Mouse (Mus musculus) adrenal gland, postnatal 36 days (tissue): ENCODE data around the gene Olfr560. TPM values are rescaled to one million over a fixed set of nuclear protein-coding genes. Genes with fewer than 3 reads are reported as not detected.

Experiments used
- DNase-seq, 2 experiments: peaks; one replicate each; pipeline ENCODE4 v3.0.0; 2021; ENCODE audit warnings: mixed read lengths in 1 of 2
- long read RNA-seq, 2 experiments: library from polyadenylated mRNA; stranded (forward); transcript quantifications; one replicate each; pipeline ENCODE4 v2.0.0; 2021; ENCODE audit warnings: borderline sequencing depth in 2 of 2
- total RNA-seq, 2 experiments: library from RNA; stranded (reverse); gene quantifications; 2 replicates each; pipeline ENCODE4 v1.2.3; 2021

The Olfr560 gene
- total RNA-seq: not detected
- long read RNA-seq, experiment 1: 0 reads
- long read RNA-seq, experiment 2: 0 reads

DNA sequence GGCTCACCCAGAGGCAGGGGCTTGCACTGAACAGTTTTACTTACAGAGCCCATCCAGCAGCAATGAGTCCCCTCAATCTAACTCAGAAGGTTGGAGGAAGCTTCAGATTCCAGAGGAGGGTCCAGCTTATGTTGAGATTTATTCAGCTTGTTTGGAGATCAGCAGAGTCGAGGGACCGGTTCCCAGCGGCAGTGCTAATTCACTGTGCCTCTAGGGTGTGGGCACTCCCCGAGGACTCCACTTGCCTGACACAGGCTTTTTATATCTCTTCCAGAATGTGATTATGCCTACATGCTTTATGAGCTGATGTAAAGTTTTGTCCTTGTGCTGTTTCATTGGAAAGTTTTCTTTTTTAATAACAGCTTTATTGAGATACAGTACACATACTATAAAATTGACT lies at the start of gene Olfr560, which contains the start of gene Olfr78:
Gene Olfr560 (minus strand): TSS at position 101 of the 400 bp plus-strand sequence.
Gene Olfr78 (minus strand): TSS at position 206 of the 400 bp plus-strand sequence.
- no peak for DNase-seq

DNA sequence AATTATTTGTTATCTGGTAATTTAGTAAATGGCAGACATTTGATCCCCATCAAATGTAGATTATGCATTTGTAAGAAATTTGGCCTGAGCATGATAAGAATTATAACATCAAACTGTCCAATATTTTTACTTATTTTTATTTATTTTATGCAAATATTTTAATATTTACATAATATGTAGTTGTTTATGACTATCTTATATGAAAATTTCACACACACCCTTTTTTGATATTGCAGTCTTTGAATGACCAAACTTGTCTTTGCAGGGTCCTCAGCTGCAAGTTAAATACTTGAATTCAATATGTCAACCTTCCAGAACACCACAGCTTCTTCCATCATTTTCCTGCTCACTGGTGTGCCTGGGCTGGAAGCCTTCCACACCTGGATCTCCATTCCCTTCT lies 44.0 kb upstream of the Olfr560 start, which contains the start of gene Olfr564:
Gene Olfr564 (plus strand): TSS at position 301 of the 400 bp plus-strand sequence.
- no peak for DNase-seq

DNA sequence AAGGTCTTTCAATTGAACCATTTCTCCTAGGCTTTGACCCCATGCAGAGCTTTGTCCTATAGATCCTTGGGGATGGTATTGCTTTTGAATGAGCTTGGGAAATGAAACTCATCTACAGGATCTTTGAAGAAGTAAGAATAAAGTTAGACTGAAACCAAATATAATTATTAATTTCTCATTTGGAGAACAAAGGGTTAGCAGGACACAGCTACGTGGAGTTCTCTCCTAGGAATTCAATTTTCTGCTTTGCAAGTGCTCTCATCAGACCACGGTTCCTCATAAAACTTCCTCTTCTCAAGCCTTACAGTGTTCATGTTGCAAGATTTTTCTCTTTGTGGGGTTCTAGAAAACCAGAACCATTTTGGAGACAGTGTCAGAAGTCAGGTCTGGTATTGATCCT lies 11.8 kb upstream of the Olfr560 start, which contains the start of gene Olfr561:
Gene Olfr561 (plus strand): TSS at position 301 of the 400 bp plus-strand sequence.
- DNase-seq: no peak

DNA sequence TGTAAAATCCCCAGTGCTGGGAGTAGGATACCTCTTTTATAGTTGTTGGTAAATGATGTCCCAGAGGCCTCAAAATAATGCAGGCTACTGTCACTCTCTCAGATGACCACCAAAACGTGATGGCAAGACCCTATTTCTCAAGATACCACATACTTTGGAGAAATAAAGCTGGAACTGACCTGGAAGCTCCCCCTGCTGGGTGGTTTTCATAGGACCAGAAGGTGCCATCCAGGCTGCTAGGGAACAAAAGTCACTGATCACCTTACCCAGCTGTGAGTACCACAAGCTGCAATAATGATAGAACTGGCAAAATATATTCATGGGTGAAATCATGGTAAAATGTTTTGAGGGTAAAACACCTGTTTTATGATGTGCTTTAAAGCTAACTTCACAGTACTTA lies 7.1 kb downstream of the Olfr560 start:
- peak in 1 of 2 experiments; percentile 34 for DNase-seq

DNA sequence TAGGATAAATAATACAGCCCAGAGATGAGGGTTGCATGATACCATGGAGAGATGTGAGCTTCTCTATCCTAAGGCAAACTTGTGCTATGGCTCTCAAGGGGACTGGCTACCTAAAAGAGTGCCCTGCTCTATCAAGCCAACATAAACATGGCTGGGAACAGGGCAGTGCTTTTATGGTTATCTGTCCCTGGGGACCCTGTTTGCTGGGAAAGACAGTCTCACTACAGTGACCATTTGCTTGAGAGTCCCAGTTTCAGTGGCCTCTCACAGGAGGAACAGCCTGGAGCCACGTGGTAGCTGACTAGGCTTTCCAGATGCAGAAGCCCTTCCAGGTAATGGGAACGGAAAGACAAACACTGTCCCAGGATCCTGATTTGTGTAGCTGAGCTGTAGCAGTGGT lies 21.5 kb downstream of the Olfr560 start:
- no peak for DNase-seq

DNA sequence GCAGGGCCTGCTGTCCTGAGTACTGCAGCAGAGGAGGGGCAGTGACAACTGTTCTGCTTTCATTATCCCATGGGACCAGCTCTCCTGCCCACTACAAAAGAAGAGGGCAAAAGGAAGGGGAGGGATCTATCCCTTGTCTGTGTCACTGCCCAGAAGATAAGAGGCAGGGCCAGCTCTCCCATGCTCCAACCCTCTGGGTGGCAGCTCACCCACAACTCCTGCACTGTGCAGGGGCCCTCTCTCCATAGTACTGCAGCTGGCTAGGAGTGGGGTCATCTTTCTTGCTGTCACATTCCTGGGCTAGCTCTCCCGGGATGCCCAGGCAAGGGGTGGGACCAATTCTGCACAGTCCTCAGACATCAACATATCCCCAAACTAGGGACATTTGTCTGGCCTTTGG lies 25.4 kb downstream of the Olfr560 start:
- no peak for DNase-seq

DNA sequence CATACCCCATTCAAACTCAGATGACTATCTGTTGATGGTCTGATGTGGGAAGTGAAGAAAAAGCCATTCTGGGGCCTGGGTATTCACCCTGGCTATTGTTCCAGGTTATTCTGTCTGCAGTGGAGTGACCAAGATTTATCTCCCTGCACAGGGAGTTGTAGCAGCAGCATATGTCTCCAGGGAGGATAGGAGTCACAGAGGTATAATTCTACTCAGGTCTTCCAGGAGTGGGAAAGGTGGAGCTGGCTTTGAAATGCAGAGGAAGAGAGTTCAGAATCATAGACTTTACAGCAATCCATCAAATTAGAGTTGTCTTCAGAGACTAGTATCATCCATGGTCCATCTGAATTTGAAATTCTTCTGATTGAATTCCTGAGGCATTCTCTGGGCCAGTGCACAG lies 31.8 kb downstream of the Olfr560 start, which contains the start of gene Olfr559:
Gene Olfr559 (minus strand): TSS at position 101 of the 400 bp plus-strand sequence.
- no peak for DNase-seq

DNA sequence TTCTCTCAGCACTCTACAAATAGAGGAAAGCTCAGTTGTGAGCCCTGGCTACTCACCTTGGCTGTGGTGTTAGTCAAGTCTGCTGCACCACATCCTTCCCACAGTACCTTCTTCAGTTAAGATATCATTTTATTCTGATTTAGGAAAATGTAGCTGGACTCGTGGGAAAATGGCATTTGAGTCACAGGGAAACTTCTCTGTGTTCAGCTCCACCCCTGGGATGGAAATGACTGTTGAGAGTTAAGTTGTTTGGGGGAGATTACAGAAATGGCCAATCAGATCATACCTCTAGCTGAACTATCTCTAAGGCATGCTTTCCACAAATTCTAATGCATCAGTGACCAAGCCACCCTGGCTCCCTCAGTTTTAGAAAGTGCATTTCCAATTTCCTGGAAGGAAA lies 40.2 kb downstream of the Olfr560 start, which contains the start of gene Olfr33:
Gene Olfr33 (minus strand): TSS at position 101 of the 400 bp plus-strand sequence.
- no peak for DNase-seq

DNA sequence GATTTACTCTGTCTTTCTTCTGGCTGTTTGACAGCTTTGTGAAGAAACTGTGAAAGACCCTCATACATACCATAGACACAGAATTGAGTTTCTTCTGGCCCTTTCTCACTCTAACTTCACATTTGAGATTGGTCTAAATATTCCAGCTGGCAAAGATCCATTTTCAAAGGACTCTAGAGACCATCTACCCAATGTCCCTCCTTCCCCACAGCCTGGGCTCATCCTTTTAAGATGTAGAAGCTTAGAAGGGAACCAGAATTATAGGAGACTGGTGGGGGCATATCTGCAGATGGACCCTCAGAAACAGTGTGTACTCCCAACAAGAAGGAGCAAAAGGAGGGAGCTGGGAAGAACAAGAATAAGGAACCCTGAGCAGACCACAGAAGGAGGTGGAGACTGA lies 57.3 kb downstream of the Olfr560 start, which contains the start of gene Olfr558:
Gene Olfr558 (plus strand): TSS at position 301 of the 400 bp plus-strand sequence.
- DNase-seq: no peak

Other genes starting within 250 kb of the Olfr560 start
- gene Olfr547, start 224.6 kb downstream of the Olfr560 start, total RNA-seq: not detected
- gene Olfr548-ps1, start 218.5 kb downstream of the Olfr560 start, total RNA-seq: not detected
- gene Olfr549, start 209.5 kb downstream of the Olfr560 start, total RNA-seq: not detected
- 10 to 100 TPM; 13.0 to 16.4 TPM for gene Trim21, start 193.9 kb downstream of the Olfr560 start, total RNA-seq
- not detected for gene Olfr550, start 187.9 kb downstream of the Olfr560 start, total RNA-seq
- gene Olfr551, start 167.5 kb downstream of the Olfr560 start, total RNA-seq: not detected
- under 1 TPM in 1 of 2 experiments, not detected in 1; 0.07 TPM for gene Olfr552, start 161.6 kb downstream of the Olfr560 start, total RNA-seq
- gene Olfr553, start 141.1 kb downstream of the Olfr560 start, total RNA-seq: not detected
- not detected for gene Olfr554, start 120.9 kb downstream of the Olfr560 start, total RNA-seq
- gene Olfr555, start 100.5 kb downstream of the Olfr560 start, total RNA-seq: not detected
- not detected for gene Olfr556, start 94.5 kb downstream of the Olfr560 start, total RNA-seq
- 1 to 10 TPM; 8.2 to 9.8 TPM for gene Trim68, start 72.0 kb downstream of the Olfr560 start, total RNA-seq
- not detected for gene Olfr557, start 63.5 kb downstream of the Olfr560 start, total RNA-seq
- under 1 TPM; 0.33 TPM for gene Olfr558, start 57.2 kb downstream of the Olfr560 start, total RNA-seq
- not detected for gene Olfr33, start 40.3 kb downstream of the Olfr560 start, total RNA-seq
- gene Olfr559, start 31.9 kb downstream of the Olfr560 start, total RNA-seq: not detected
- under 1 TPM; 0.20 to 0.26 TPM for gene Olfr78, start 105 bp upstream of the Olfr560 start, total RNA-seq
- not detected for gene Olfr561, start 11.9 kb upstream of the Olfr560 start, total RNA-seq
- gene Olfr564, start 44.1 kb upstream of the Olfr560 start, total RNA-seq: not detected
- gene Olfr566, start 99.4 kb upstream of the Olfr560 start, total RNA-seq: not detected
- not detected for gene Olfr568, start 117.8 kb upstream of the Olfr560 start, total RNA-seq
- gene Olfr569, start 131.5 kb upstream of the Olfr560 start, total RNA-seq: not detected
- not detected for gene Olfr570, start 135.2 kb upstream of the Olfr560 start, total RNA-seq
- not detected for gene Olfr571, start 158.2 kb upstream of the Olfr560 start, total RNA-seq
- not detected for gene Olfr572, start 165.0 kb upstream of the Olfr560 start, total RNA-seq
- gene Olfr573-ps1, start 183.2 kb upstream of the Olfr560 start, total RNA-seq: not detected
- gene Olfr574, start 189.1 kb upstream of the Olfr560 start, total RNA-seq: not detected
- not detected for gene Olfr575, start 199.4 kb upstream of the Olfr560 start, total RNA-seq
- not detected for gene Olfr576, start 203.3 kb upstream of the Olfr560 start, total RNA-seq
- gene Olfr577, start 216.6 kb upstream of the Olfr560 start, total RNA-seq: not detected
- not detected for gene Olfr578, start 230.0 kb upstream of the Olfr560 start, total RNA-seq